Mouse (Mus musculus) right cerebral cortex, adult 18-20 months (tissue): ENCODE data around the gene Vtcn1.

Experiments
- DNase-seq: peaks from one replicate; pipeline ENCODE4 v3.0.0; 2022; ENCODE audit warnings: mixed read lengths

Vtcn1 gene

GRCm38 (mm10) chr3:100922506-100923375 lies 97.5 kb downstream of the Vtcn1 start:
- DNase-seq: no peak

- DNase-seq: no peak
Measured at GRCm38 (mm10) chr3:100924065-100924732, 98.9 kb downstream of the Vtcn1 start.

- no peak for DNase-seq
Measured at GRCm38 (mm10) chr3:100925176-100925575, 99.9 kb downstream of the Vtcn1 start.

GRCm38 (mm10) chr3:100931332-100932076 lies 106.2 kb downstream of the Vtcn1 start:
- no peak for DNase-seq

- DNase-seq: no peak
Measured at GRCm38 (mm10) chr3:100932077-100932944, 107.1 kb downstream of the Vtcn1 start.

GRCm38 (mm10) chr3:100935521-100935920 lies 110.3 kb downstream of the Vtcn1 start:
- no peak for DNase-seq

GRCm38 (mm10) chr3:100936201-100936600 lies 110.9 kb downstream of the Vtcn1 start:
- no peak for DNase-seq

GRCm38 (mm10) chr3:100938211-100938610 lies 113.0 kb downstream of the Vtcn1 start:
- no peak for DNase-seq

GRCm38 (mm10) chr3:100940496-100941037 lies 115.3 kb downstream of the Vtcn1 start:
- no peak for DNase-seq
